Mouse (Mus musculus): ENCODE results near the gene Wdfy1. TPM values are rescaled to one million over a fixed set of nuclear protein-coding genes. Genes with fewer than 3 reads are reported as not detected.

The Wdfy1 gene
- polyA plus RNA-seq, 1 experiment = 22.5 TPM

- no peak overlapping the region for H3K27ac ChIP-seq (ENCODE audit: control insufficient read depth, insufficient read depth, low read depth, low read length, poor library complexity)
These were observed 121.0 kb downstream of the Wdfy1 start for GRCm38 (mm10) chr1:79654948-79655347.

More at GRCm38 (mm10) chr1:79654948-79655347, 121.0 kb downstream of the Wdfy1 start:
- 100% methylated on average over 2 of the region's 2 CpGs for WGBS
- no peak overlapping the region for H3K4me3 ChIP-seq (replicated peaks; ENCODE audit: control insufficient read depth, low read depth, low read length)
- no peak for TF ChIP-seq CTCF (IDR thresholded peaks at IDR 0.05; ENCODE audit: control insufficient read depth, insufficient read depth, low read length)
- H3K4me1 ChIP-seq (ENCODE audit: control insufficient read depth, insufficient read depth, low read length) = no peaks in the 10 kb centered on the region

Other genes starting within 250 kb of the Wdfy1 start
- 1.6 TPM in 2 replicates for gene Ap1s3, start 104.2 kb downstream of the Wdfy1 start, polyA plus RNA-seq (2011; ENCODE audit: insufficient read depth, insufficient read length, low replicate concordance, missing spikeins)
- 10.1 and 17.1 TPM in 2 replicates for gene Mrpl44, start 125 bp downstream of the Wdfy1 start, polyA plus RNA-seq (2011; ENCODE audit: insufficient read depth, insufficient read length, low replicate concordance, missing spikeins)
- 56.1 and 86.2 TPM in 2 replicates for gene Serpine2, start 85.0 kb upstream of the Wdfy1 start, polyA plus RNA-seq (2011; ENCODE audit: insufficient read depth, insufficient read length, low replicate concordance, missing spikeins)

Measured in bone marrow, adult 2 months (tissue).